9 mouse cellular contexts compared by ENCODE assay signal in genomic region chr11:53085367-53085766, GRCm38 (mm10).
DNase-seq lines count a peak whose midpoint lies in the region; ATAC-seq and TF ChIP-seq lines count a peak whose summit lies in the region.
"Had no signal": no experiment of that assay in that cellular context is flagged by ENCODE, and none has a peak within 500 bp of the region (broad histone marks: within the 10 kb centered on the region; RNA-seq: fewer than 3 reads in every experiment).

No protein-coding gene starts in this region.

- no peak overlapping the region for H3K9ac ChIP-seq in ES-Bruce4 (ENCODE audit: low read depth, poor library complexity, severe bottlenecking)
- H3K9ac ChIP-seq in hindbrain, embryonic 11.5 days (ENCODE audit: low read depth, low read length) = no peak overlapping the region
- H3K9ac ChIP-seq in midbrain, embryonic 11.5 days (ENCODE audit: low read length) = no peak overlapping the region
- no peak overlapping the region for H3K9ac ChIP-seq in forebrain, embryonic 16.5 days (replicated peaks; ENCODE audit: low read depth, low read length)
- H3K9ac ChIP-seq: embryonic facial prominence, embryonic 12.5 days had no signal

- ATAC-seq in megakaryocyte, adult 5-6 weeks (ENCODE audit: poor library complexity, severe bottlenecking) = peak; percentile 52; the same call in 1 of the 2 replicates
- no peak for ATAC-seq in hindbrain, embryonic 11.5 days (ENCODE audit: low FRiP score)
- no peak for ATAC-seq in midbrain, embryonic 11.5 days (ENCODE audit: low FRiP score)
- no peak for ATAC-seq in forebrain, embryonic 16.5 days

- H3K4me2 ChIP-seq in hindbrain, embryonic 11.5 days (replicated peaks; ENCODE audit: low read depth, low read length) = no peak overlapping the region
- H3K4me2 ChIP-seq in midbrain, embryonic 11.5 days = no peak overlapping the region
- H3K4me2 ChIP-seq in forebrain, embryonic 16.5 days (ENCODE audit: low read length) = no peak overlapping the region
- H3K4me2 ChIP-seq: embryonic facial prominence, embryonic 12.5 days had no signal

- DNase-seq in kidney, adult 2 months = peak; percentile 12
- no peak for DNase-seq in kidney, adult 8-10 months
- peak; percentile 31 for DNase-seq in WW6 (ENCODE audit: low read depth, low spot score)
- no peak for DNase-seq in hindbrain, embryonic 11.5 days (ENCODE audit: low spot score)
- no peak for DNase-seq in midbrain, embryonic 11.5 days (ENCODE audit: low spot score, missing footprints)

- TF ChIP-seq POLR2A in kidney, adult 2 months (IDR thresholded peaks at IDR 0.05; ENCODE audit: low read depth, low read length) = no peak
- no peak for TF ChIP-seq POLR2A in ES-Bruce4 (IDR thresholded peaks at IDR 0.05; ENCODE audit: insufficient read depth, low read length)

- no peak overlapping the region for H3K27ac ChIP-seq in kidney, adult 2 months (ENCODE audit: insufficient read depth, low read depth, low read length)
- H3K27ac ChIP-seq in ES-Bruce4 (ENCODE audit: insufficient read depth, low read length) = no peak overlapping the region
- no peak overlapping the region for H3K27ac ChIP-seq in hindbrain, embryonic 11.5 days (ENCODE audit: low read depth, low read length)
- no peak overlapping the region for H3K27ac ChIP-seq in midbrain, embryonic 11.5 days (ENCODE audit: low read depth, low read length)
- no peak overlapping the region for H3K27ac ChIP-seq in forebrain, embryonic 16.5 days (ENCODE audit: low read length)
- H3K27ac ChIP-seq: embryonic facial prominence, embryonic 12.5 days had no signal

- no peaks in the 10 kb centered on the region for H3K9me3 ChIP-seq in ES-Bruce4 (replicated peaks; ENCODE audit: control insufficient read depth, insufficient read depth, low read length, poor library complexity, severe bottlenecking)
- no peaks in the 10 kb centered on the region for H3K9me3 ChIP-seq in hindbrain, embryonic 11.5 days (ENCODE audit: control insufficient read depth, low read length)
- no peaks in the 10 kb centered on the region for H3K9me3 ChIP-seq in midbrain, embryonic 11.5 days (ENCODE audit: control insufficient read depth, low read length)
- no peaks in the 10 kb centered on the region for H3K9me3 ChIP-seq in forebrain, embryonic 16.5 days (ENCODE audit: control insufficient read depth, low read length)
- H3K9me3 ChIP-seq: embryonic facial prominence, embryonic 12.5 days had no signal

- no peaks in the 10 kb centered on the region for H3K4me1 ChIP-seq in kidney, adult 2 months (ENCODE audit: control insufficient read depth, insufficient read depth, low read length)
- H3K4me1 ChIP-seq in ES-Bruce4 (ENCODE audit: control insufficient read depth, insufficient read depth, low read length) = no peaks in the 10 kb centered on the region
- H3K4me1 ChIP-seq in hindbrain, embryonic 11.5 days (replicated peaks; ENCODE audit: control insufficient read depth, insufficient read depth, low read length) = no peaks in the 10 kb centered on the region
- H3K4me1 ChIP-seq in midbrain, embryonic 11.5 days (ENCODE audit: control insufficient read depth, insufficient read depth, low read length) = no peaks in the 10 kb centered on the region
- H3K4me1 ChIP-seq in forebrain, embryonic 16.5 days (replicated peaks; ENCODE audit: control insufficient read depth, insufficient read depth, low read length) = no peaks in the 10 kb centered on the region
- H3K4me1 ChIP-seq: embryonic facial prominence, embryonic 12.5 days had no signal

- TF ChIP-seq EP300 in ES-Bruce4 (IDR thresholded peaks at IDR 0.05; ENCODE audit: insufficient read depth, low read depth, low read length) = no peak

- no peaks in the 10 kb centered on the region for H3K36me3 ChIP-seq in kidney, adult 2 months (ENCODE audit: control insufficient read depth, insufficient read depth, low read length)
- no peaks in the 10 kb centered on the region for H3K36me3 ChIP-seq in ES-Bruce4 (ENCODE audit: control insufficient read depth, insufficient read depth, low read length, poor library complexity, severe bottlenecking)
- H3K36me3 ChIP-seq in hindbrain, embryonic 11.5 days (ENCODE audit: control insufficient read depth, insufficient read depth, low read length) = no peaks in the 10 kb centered on the region
- no peaks in the 10 kb centered on the region for H3K36me3 ChIP-seq in midbrain, embryonic 11.5 days (ENCODE audit: control insufficient read depth, insufficient read depth, low read length)
- H3K36me3 ChIP-seq in forebrain, embryonic 16.5 days (ENCODE audit: control insufficient read depth, insufficient read depth) = no peaks in the 10 kb centered on the region
- H3K36me3 ChIP-seq: embryonic facial prominence, embryonic 12.5 days had no signal

- no peaks in the 10 kb centered on the region for H3K27me3 ChIP-seq in kidney, adult 2 months (replicated peaks; ENCODE audit: control insufficient read depth, insufficient read depth, low read length)
- no peaks in the 10 kb centered on the region for H3K27me3 ChIP-seq in ES-Bruce4 (ENCODE audit: control insufficient read depth, insufficient read depth, low read length, poor library complexity, severe bottlenecking)
- no peaks in the 10 kb centered on the region for H3K27me3 ChIP-seq in hindbrain, embryonic 11.5 days (ENCODE audit: control insufficient read depth, insufficient read depth, low read length)
- H3K27me3 ChIP-seq in midbrain, embryonic 11.5 days (ENCODE audit: control insufficient read depth, insufficient read depth, low read length) = no peaks in the 10 kb centered on the region
- no peaks in the 10 kb centered on the region for H3K27me3 ChIP-seq in forebrain, embryonic 16.5 days (replicated peaks; ENCODE audit: control insufficient read depth, insufficient read depth, low read length)
- H3K27me3 ChIP-seq: embryonic facial prominence, embryonic 12.5 days had no signal

- no peak overlapping the region for H3K4me3 ChIP-seq in kidney, adult 2 months (ENCODE audit: insufficient read depth, low read depth, low read length)
- H3K4me3 ChIP-seq in ES-Bruce4 (ENCODE audit: low read depth, low read length) = no peak overlapping the region
- H3K4me3 ChIP-seq in hindbrain, embryonic 11.5 days (ENCODE audit: low read depth, low read length) = no peak overlapping the region
- H3K4me3 ChIP-seq in midbrain, embryonic 11.5 days (ENCODE audit: low read depth, low read length) = no peak overlapping the region
- no peak overlapping the region for H3K4me3 ChIP-seq in forebrain, embryonic 16.5 days (replicated peaks; ENCODE audit: low read length)
- H3K4me3 ChIP-seq: embryonic facial prominence, embryonic 12.5 days had no signal

- WGBS in kidney, adult 2 months = 76% methylated on average over 6 of the region's 6 CpGs
- 75% methylated on average over 6 of the region's 6 CpGs for WGBS in hindbrain, embryonic 11.5 days
- WGBS in midbrain, embryonic 11.5 days = 71% methylated on average over 6 of the region's 6 CpGs
- 75% methylated on average over 6 of the region's 6 CpGs for WGBS in forebrain, embryonic 16.5 days

- TF ChIP-seq CTCF in kidney, adult 2 months (conservative IDR thresholded peaks at IDR 0.05; ENCODE audit: insufficient read depth, insufficient read length, low read depth, low read length) = no peak; the same call in 1 of the 2 replicates
- peak; percentile 20 for TF ChIP-seq CTCF in ES-Bruce4 (IDR thresholded peaks at IDR 0.05; ENCODE audit: low read depth, low read length)

Comparison
In these comparisons a context has a peak if more than half of its experiments do, and no peak if none do; other contexts are left out.
1. DNase-seq: peak in kidney, adult 2 months (single experiment) and WW6 (single experiment); none in kidney, adult 8-10 months (0 of 2), hindbrain, embryonic 11.5 days (single experiment) and midbrain, embryonic 11.5 days (single experiment).